Mouse (Mus musculus): ENCODE results near the gene Ascl3.

GRCm38 (mm10) chr7:109702721-109703120 is 28.8 kb downstream of the Ascl3 start:
- TF ChIP-seq CTCF (IDR thresholded peaks at IDR 0.05; ENCODE audit: low read depth) (no peak), EP300 (IDR thresholded peaks at IDR 0.05; ENCODE audit: low read depth) (no peak)
